Mouse (Mus musculus): ENCODE measurements around the gene Myt1l. TPM values are rescaled to one million over a fixed set of nuclear protein-coding genes. Genes with fewer than 3 reads are reported as not detected.

Myt1l gene
- polyA plus RNA-seq, 1 experiment, result not detected

- TF ChIP-seq CTCF (conservative IDR thresholded peaks at IDR 0.05; ENCODE audit: insufficient read depth, insufficient read length, low read depth, low read length) (no peak), POLR2A (IDR thresholded peaks at IDR 0.05; ENCODE audit: low read depth, low read length) (no peak)
- H3K4me1 ChIP-seq (ENCODE audit: control insufficient read depth, insufficient read depth, low read length), result no peaks in the 10 kb centered on the region
- no peak for DNase-seq
- no peak overlapping the region for H3K4me3 ChIP-seq (ENCODE audit: insufficient read depth, low read depth, low read length)
- no peak overlapping the region for H3K27ac ChIP-seq (ENCODE audit: insufficient read depth, low read depth, low read length)
- H3K36me3 ChIP-seq (ENCODE audit: control insufficient read depth, insufficient read depth, low read length), result no peaks in the 10 kb centered on the region
- 84% methylated on average over 5 of the region's 5 CpGs for WGBS
- no peaks in the 10 kb centered on the region for H3K27me3 ChIP-seq (replicated peaks; ENCODE audit: control insufficient read depth, insufficient read depth, low read length)
Measured at GRCm38 (mm10) chr12:29605124-29605523, 76.9 kb downstream of the Myt1l start.

DNA sequence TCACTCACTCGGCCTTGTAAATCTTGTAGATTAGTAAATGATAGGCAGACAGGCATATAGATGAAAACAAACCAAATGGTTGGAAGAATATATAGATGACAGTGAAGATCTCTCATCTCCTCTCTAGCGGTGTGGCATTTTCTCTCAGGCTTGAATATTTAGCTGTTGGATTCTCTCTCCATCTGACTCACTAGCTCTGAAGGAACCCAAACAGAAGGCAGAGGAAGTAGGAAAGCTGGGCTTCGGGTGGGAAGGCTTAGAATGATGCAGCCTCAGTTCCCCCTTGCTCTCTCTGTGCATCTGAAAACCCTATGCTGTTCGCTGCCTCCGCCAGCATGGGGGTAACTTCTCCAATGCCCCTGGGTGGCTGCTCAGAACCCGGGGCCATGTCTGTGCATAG lies 78.0 kb downstream of the Myt1l start:
- Histone ChIP-seq H3K36me3 (ENCODE audit: control insufficient read depth, insufficient read depth, low read length) (no peaks in the 10 kb centered on the region), H3K4me1 (ENCODE audit: control insufficient read depth, insufficient read depth, low read length) (no peaks in the 10 kb centered on the region), H3K27me3 (replicated peaks; ENCODE audit: control insufficient read depth, insufficient read depth, low read length) (no peaks in the 10 kb centered on the region), H3K27ac (ENCODE audit: insufficient read depth, low read depth, low read length) (no peak overlapping the region), H3K4me3 (ENCODE audit: insufficient read depth, low read depth, low read length) (no peak overlapping the region)
- 61% methylated on average over 6 of the region's 6 CpGs for WGBS
- DNase-seq, result no peak
- no peak for TF ChIP-seq CTCF (conservative IDR thresholded peaks at IDR 0.05; ENCODE audit: insufficient read depth, insufficient read length, low read depth, low read length)
- TF ChIP-seq POLR2A (IDR thresholded peaks at IDR 0.05; ENCODE audit: low read depth, low read length), result no peak

- H3K4me1 ChIP-seq (ENCODE audit: control insufficient read depth, insufficient read depth, low read length), result no peaks in the 10 kb centered on the region
- H3K36me3 ChIP-seq (ENCODE audit: control insufficient read depth, insufficient read depth, low read length), result no peaks in the 10 kb centered on the region
- no peak for TF ChIP-seq POLR2A (IDR thresholded peaks at IDR 0.05; ENCODE audit: low read depth, low read length)
- TF ChIP-seq CTCF (conservative IDR thresholded peaks at IDR 0.05; ENCODE audit: insufficient read depth, insufficient read length, low read depth, low read length), result no peak
- no peak for DNase-seq
- no peak overlapping the region for H3K27ac ChIP-seq (ENCODE audit: insufficient read depth, low read depth, low read length)
- no peaks in the 10 kb centered on the region for H3K27me3 ChIP-seq (replicated peaks; ENCODE audit: control insufficient read depth, insufficient read depth, low read length)
- no peak overlapping the region for H3K4me3 ChIP-seq (ENCODE audit: insufficient read depth, low read depth, low read length)
Measured at GRCm38 (mm10) chr12:29617746-29618145, 89.6 kb downstream of the Myt1l start.

DNA sequence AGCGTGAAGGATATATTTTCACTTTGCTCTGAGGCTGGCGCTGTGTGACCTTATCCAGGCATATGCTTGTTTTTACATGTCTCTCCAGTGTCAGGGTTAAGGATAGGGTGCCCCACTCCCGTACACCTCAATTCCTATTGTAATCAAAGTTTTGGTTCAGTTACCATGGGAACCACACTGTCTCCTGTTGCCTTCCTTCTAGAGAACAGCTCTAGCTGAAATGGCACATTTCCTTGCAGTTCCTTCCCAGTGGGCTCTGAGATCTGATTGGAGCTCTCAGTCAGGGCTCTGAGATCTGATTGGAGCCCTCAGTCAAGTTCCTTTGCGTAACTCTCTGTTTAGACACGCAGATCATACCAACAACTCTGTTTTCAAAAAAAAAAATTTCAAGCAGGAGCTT lies 93.3 kb downstream of the Myt1l start:
- Histone ChIP-seq H3K4me3 (ENCODE audit: insufficient read depth, low read depth, low read length) (no peak overlapping the region), H3K36me3 (ENCODE audit: control insufficient read depth, insufficient read depth, low read length) (no peaks in the 10 kb centered on the region), H3K27me3 (replicated peaks; ENCODE audit: control insufficient read depth, insufficient read depth, low read length) (no peaks in the 10 kb centered on the region), H3K27ac (ENCODE audit: insufficient read depth, low read depth, low read length) (no peak overlapping the region), H3K4me1 (ENCODE audit: control insufficient read depth, insufficient read depth, low read length) (no peaks in the 10 kb centered on the region)
- DNase-seq, result no peak
- TF ChIP-seq CTCF (conservative IDR thresholded peaks at IDR 0.05; ENCODE audit: insufficient read depth, insufficient read length, low read depth, low read length) (no peak), POLR2A (IDR thresholded peaks at IDR 0.05; ENCODE audit: low read depth, low read length) (no peak)
- 52% methylated on average over 5 of the region's 5 CpGs for WGBS

DNA sequence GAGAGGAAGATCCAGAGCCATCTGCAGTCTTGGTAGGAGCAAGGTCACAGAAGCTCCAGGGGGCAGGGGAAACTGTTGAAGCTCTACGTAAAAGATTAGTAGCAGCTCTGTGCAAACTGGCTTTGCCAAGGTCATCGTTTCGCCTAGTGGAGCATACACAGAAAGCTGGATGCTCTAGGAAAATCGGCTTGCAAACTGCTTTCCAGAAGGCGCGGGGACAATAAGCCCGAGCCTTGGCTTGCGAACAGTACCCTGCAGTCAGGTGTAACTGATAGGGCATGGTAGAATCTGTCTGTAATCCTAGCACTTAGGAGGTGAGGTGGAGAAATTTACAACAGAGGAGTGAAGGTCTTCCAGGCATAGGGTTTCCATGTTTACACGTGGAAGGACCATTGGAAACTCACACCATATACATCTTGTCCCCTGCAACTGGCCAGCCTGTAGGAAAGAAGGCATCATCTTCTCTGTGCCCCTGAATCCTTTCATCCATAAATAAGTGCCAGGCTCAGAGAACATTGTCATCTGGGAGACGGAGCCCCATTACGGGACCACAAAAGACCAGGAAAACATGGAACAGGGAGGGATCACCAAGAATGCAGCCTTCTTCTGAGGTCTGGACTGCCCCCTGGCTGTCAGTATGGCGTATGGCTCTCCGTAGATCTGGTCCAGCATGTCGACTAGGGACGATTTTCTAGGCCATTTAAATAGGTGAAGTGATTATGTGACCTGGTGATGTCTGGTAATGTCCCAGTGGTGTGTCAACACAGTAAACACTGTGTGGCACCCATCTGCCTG lies 100.0 kb downstream of the Myt1l start:
- Histone ChIP-seq H3K27me3 (replicated peaks; ENCODE audit: control insufficient read depth, insufficient read depth, low read length) (no peaks in the 10 kb centered on the region), H3K27ac (ENCODE audit: insufficient read depth, low read depth, low read length) (no peak overlapping the region), H3K4me3 (ENCODE audit: insufficient read depth, low read depth, low read length) (no peak overlapping the region), H3K4me1 (ENCODE audit: control insufficient read depth, insufficient read depth, low read length) (no peaks in the 10 kb centered on the region), H3K36me3 (ENCODE audit: control insufficient read depth, insufficient read depth, low read length) (no peaks in the 10 kb centered on the region)
- WGBS, result 41% methylated on average over 15 of the region's 15 CpGs
- TF ChIP-seq POLR2A (IDR thresholded peaks at IDR 0.05; ENCODE audit: low read depth, low read length) (no peak), CTCF (conservative IDR thresholded peaks at IDR 0.05; ENCODE audit: insufficient read depth, insufficient read length, low read depth, low read length) (peak; percentile 60)
- DNase-seq, result no peak

DNA sequence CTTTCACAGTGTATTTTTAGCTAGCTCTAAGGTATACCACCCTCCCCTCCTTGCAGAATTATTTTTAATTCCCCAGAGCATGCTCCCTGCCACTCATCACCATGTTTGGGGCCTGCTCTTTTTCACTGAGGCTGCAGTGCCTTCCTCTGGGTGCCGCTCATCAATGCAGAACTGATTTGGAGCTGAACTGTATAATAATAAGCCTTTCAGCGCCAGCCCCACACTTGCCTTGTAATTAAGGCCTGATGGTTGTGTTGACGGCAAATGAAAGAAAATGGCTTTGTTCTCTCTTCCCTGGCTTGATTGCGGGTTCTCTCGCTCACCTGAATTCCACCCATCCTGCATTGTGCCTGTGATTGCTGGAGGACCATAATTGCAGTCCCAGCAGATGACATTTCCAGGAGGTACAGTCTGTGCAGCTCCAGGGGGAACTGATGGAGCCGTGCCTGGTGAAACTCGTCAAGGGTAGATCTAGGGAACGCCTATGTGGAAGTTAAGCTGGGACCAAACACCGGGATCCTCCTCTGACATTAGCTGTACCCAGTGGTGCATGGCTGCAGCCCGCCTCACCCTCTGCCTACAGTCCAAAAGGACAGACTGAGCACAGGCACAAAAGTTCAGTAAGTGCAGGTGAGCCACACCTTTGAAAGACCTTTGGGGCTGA lies 101.8 kb downstream of the Myt1l start:
- WGBS, result 50% methylated on average over 10 of the region's 10 CpGs
- H3K4me3 ChIP-seq (ENCODE audit: insufficient read depth, low read depth, low read length), result no peak overlapping the region
- DNase-seq, result peak; percentile 18

DNA sequence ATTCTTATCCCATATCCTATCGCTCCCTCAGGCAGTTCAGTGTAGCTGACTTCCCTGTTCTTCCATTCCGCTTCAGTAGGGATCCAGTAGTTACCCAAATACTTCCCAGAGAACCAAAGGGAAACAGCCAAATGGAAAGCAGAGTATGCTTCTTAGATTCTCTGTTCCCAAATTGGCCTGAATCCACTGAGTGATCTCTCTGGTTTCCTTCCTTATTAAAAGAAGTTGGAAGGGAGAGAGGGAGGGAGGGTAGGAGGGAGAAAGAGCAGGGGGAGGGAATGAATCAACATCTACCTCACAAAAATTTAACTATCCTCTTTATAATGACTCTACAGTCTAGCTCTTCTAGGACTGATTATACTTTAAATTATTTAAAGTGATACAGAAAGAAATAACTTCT lies 106.3 kb downstream of the Myt1l start:
- Histone ChIP-seq H3K4me3 (ENCODE audit: insufficient read depth, low read depth, low read length) (no peak overlapping the region), H3K27ac (ENCODE audit: insufficient read depth, low read depth, low read length) (no peak overlapping the region), H3K4me1 (ENCODE audit: control insufficient read depth, insufficient read depth, low read length) (no peaks in the 10 kb centered on the region), H3K36me3 (ENCODE audit: control insufficient read depth, insufficient read depth, low read length) (no peaks in the 10 kb centered on the region), H3K27me3 (replicated peaks; ENCODE audit: control insufficient read depth, insufficient read depth, low read length) (no peaks in the 10 kb centered on the region)
- TF ChIP-seq CTCF (conservative IDR thresholded peaks at IDR 0.05; ENCODE audit: insufficient read depth, insufficient read length, low read depth, low read length) (no peak), POLR2A (IDR thresholded peaks at IDR 0.05; ENCODE audit: low read depth, low read length) (no peak)
- DNase-seq, result no peak
- WGBS, result 86% methylated on average over 2 of the region's 2 CpGs

More for the DNA sequence above, 101.8 kb downstream of the Myt1l start:
- TF ChIP-seq CTCF (conservative IDR thresholded peaks at IDR 0.05; ENCODE audit: insufficient read depth, insufficient read length, low read depth, low read length) (no peak), POLR2A (IDR thresholded peaks at IDR 0.05; ENCODE audit: low read depth, low read length) (no peak)
- no peak overlapping the region for H3K27ac ChIP-seq (ENCODE audit: insufficient read depth, low read depth, low read length)
- H3K36me3 ChIP-seq (ENCODE audit: control insufficient read depth, insufficient read depth, low read length), result no peaks in the 10 kb centered on the region
- H3K27me3 ChIP-seq (replicated peaks; ENCODE audit: control insufficient read depth, insufficient read depth, low read length), result no peaks in the 10 kb centered on the region
- no peaks in the 10 kb centered on the region for H3K4me1 ChIP-seq (ENCODE audit: control insufficient read depth, insufficient read depth, low read length)

Measured in kidney, adult 2 months (tissue).